Mouse (Mus musculus): ENCODE data around the gene Spata21. TPM values are rescaled to one million over a fixed set of nuclear protein-coding genes. Genes with fewer than 3 reads are reported as not detected.

Spata21 gene
- total RNA-seq (2015; ENCODE audit: low replicate concordance): not detected in 2 replicates
- not detected in 2 replicates for total RNA-seq (2017; ENCODE audit: low replicate concordance)

- no peak for ATAC-seq (replicated peaks; ENCODE audit: low FRiP score, poor library complexity, severe bottlenecking)
These were observed at the start of gene Spata21 for GRCm38 (mm10) chr4:141088033-141088432. Gene Spata21 (plus strand): TSS chr4:141088333.

GRCm38 (mm10) chr4:141041117-141041516 lies 47.0 kb upstream of the Spata21 start:
- ATAC-seq (replicated peaks; ENCODE audit: low FRiP score, poor library complexity, severe bottlenecking): no peak

- peak; percentile 56 for ATAC-seq (replicated peaks; ENCODE audit: low FRiP score, poor library complexity, severe bottlenecking)
These were observed 43.3 kb upstream of the Spata21 start for GRCm38 (mm10) chr4:141044816-141045215.

- ATAC-seq (replicated peaks; ENCODE audit: low FRiP score, poor library complexity, severe bottlenecking): no peak
These were observed 39.2 kb upstream of the Spata21 start for GRCm38 (mm10) chr4:141048810-141049475.

DNA sequence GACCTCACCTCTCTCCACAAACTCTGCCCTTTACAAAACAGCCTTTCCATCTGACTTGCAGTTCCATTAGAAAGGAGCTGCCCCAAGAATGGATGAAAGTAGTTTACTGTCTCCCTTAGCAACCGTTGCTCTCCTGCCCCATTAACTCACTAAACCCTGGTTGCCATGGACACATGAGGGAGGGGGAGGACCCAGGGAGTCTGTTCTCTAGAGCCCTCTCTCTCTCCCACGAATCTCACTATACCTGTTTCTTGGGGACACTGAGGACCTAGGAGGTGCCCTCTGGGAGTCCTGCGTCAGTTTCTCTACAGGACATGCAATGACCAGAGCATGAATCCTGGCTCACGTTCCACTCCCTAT lies 38.7 kb upstream of the Spata21 start:
- no peak for ATAC-seq (replicated peaks; ENCODE audit: low FRiP score, poor library complexity, severe bottlenecking)

DNA sequence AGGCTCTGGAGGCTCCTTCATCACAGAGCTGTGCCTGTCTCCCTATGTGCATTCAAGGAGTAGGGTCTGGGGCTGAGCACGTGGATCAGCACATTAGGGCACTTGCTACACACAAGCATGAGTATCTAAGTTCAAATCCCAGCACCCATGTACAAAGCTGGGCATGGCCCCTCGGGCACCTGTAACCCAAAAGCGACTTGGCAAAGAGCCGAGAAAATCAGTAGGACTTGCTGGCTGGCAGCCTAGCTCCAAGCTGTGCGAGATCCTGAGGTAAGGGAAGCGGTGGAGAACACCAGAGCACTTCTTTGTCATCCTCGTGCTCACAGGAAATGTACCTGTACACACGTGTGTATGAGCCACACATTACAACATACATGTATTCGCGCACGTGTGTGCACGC lies 35.7 kb upstream of the Spata21 start:
- ATAC-seq (replicated peaks; ENCODE audit: low FRiP score, poor library complexity, severe bottlenecking): no peak

- ATAC-seq (replicated peaks; ENCODE audit: low FRiP score, poor library complexity, severe bottlenecking): no peak
These were observed 35.0 kb upstream of the Spata21 start for GRCm38 (mm10) chr4:141053138-141053537.

- ATAC-seq (replicated peaks; ENCODE audit: low FRiP score, poor library complexity, severe bottlenecking): no peak
These were observed 34.5 kb upstream of the Spata21 start for GRCm38 (mm10) chr4:141053568-141054161.

- no peak for ATAC-seq (replicated peaks; ENCODE audit: low FRiP score, poor library complexity, severe bottlenecking)
These were observed 31.2 kb upstream of the Spata21 start for GRCm38 (mm10) chr4:141056970-141057369.

GRCm38 (mm10) chr4:141058835-141059234 lies 29.3 kb upstream of the Spata21 start:
- no peak for ATAC-seq (replicated peaks; ENCODE audit: low FRiP score, poor library complexity, severe bottlenecking)

- peak; percentile 20 for ATAC-seq (replicated peaks; ENCODE audit: low FRiP score, poor library complexity, severe bottlenecking)
These were observed 28.3 kb upstream of the Spata21 start for GRCm38 (mm10) chr4:141059616-141060425.

- ATAC-seq (replicated peaks; ENCODE audit: low FRiP score, poor library complexity, severe bottlenecking): peak; percentile 88
These were observed 27.5 kb upstream of the Spata21 start, which contains the start of gene Crocc for GRCm38 (mm10) chr4:141060426-141061301. Gene Crocc (minus strand): TSS chr4:141060550.

DNA sequence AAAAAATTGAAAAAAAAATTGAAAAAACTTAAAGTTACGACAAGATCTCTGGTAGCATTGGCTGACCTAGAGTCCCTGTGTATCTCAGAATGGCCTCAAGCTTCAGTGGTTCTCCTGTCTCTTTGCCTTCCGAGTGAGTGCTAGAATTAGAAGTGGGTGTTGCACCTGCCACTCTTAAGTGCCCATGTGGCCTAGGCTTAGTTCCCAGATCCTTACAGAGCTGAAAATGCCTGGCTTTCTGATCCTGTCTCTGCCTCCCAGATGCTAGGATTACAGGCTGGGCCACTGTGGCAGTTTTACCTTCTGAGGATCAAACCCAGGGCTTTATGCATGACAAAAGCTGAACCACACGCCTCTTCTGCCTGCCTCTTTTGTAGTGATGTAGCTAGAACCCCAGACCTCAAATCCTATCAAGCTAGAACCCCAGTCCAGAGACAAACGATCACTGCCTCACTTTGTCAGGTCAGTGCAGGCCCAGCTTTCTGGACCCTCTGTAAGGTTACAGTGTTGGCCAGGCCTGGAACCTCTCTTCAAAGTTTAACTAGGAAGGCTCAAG lies 24.0 kb upstream of the Spata21 start:
- no peak for ATAC-seq (replicated peaks; ENCODE audit: low FRiP score, poor library complexity, severe bottlenecking)

DNA sequence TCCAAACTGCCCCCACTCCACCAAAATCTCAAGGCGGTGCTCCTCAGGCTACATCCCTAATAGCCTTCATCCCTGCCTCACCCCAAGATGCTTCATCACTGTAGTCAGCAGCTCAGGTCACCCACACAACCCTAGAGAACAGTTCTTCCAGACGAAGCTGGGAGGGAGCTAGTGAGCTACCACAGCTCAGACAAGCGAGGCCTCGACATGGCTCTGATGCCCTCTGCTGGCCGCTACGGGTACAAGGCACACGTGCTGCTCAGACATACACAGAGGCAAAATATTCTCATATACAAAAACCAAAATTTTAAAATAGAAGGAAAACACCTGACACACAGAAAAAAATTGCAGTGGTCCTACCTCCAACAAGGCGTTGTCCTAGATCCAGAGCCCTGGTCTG lies 23.0 kb upstream of the Spata21 start:
- peak; percentile 60 for ATAC-seq (replicated peaks; ENCODE audit: low FRiP score, poor library complexity, severe bottlenecking)

DNA sequence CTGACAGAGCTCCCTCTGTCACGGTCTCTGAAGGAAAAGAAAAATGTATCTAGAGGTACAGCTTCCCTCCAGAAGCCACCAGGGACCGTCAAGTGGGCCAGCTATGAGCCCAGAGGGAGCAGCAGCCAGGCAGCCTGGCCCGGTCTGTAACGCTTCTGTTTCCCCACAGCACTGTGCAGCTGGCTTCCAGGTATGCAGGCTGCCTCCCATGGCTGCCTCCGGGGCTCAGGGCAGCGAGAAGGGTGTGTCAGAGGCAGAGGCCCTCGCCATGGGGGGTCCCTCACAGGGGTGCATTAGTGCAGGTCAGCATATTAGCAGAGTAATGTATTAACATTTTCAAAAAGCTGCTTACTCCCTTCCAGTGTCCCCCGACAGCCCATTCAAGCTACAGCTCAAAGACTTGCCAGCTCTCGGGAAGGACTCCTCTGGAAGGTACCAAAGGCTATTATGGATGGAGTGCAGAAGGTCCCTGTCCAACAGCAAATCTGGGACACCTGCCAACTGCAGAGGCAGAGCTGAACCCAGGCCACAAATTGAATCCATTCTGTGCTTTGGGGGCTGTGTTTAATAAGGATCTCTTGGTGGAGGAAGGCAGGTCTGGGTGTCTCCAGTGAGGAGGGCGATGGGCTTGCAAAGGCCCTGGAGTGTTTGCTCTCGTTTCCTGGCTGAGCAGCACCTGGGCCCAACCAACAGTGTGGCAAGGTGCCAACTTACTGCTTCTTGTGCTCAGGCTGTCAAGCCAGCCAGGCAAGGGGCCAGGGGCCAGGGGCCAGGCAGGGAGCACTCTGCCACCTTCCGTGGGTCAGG lies 21.2 kb upstream of the Spata21 start:
- no peak for ATAC-seq (replicated peaks; ENCODE audit: low FRiP score, poor library complexity, severe bottlenecking)

DNA sequence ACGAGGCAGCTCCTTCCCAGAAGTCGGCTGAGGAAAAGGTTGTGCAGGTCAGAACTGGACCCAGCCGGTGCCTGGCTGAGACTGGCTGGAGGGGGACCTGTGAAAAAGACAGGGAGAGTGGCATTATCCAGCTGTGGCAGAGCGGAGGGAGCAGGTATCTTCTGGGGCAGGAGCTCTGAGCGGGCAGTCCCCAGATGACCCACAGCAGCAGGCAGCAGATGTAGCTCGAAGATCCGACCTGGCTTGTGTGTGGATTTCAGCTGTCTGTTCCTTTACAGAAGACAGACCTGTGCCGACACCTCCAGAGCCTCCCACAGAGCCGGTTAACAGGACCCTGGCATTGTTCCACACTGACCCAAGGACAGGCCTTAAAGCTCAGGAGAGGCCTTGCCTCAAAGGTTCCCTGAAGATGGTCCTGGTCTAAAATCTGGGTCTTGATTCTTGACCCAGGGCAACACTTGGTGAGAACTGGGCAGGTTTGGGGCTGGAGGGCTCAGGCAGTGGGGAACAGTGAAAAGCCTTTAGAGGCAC lies 20.6 kb upstream of the Spata21 start:
- no peak for ATAC-seq (replicated peaks; ENCODE audit: low FRiP score, poor library complexity, severe bottlenecking)

DNA sequence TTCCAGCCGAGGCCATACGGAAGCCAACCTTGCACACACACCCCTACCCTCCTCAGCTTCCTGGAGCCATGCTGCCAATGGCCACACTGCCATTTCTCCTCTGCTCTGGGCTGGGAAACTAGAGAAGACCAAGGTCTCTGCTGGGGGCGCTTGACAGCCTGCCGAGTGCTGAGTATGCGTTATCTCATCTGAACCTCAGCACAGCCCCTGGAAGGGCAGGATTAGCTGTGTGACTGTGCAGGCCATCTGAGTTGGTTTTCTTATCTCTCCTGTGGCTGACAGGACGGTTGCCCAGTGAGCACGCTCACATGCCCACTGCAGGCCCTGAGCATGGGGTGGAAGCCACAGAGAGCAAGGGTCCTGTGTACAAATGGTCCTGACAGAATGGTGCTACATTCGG lies 19.5 kb upstream of the Spata21 start:
- ATAC-seq (replicated peaks; ENCODE audit: low FRiP score, poor library complexity, severe bottlenecking): peak; percentile 46

- peak; percentile 51; the same call in 1 of the 2 replicates for ATAC-seq (replicated peaks; ENCODE audit: low FRiP score, poor library complexity, severe bottlenecking)
These were observed 18.4 kb upstream of the Spata21 start for GRCm38 (mm10) chr4:141069731-141070130.
